8 mouse cellular contexts compared by ENCODE assay signal in genomic region chr2:18676457-18676935, GRCm38 (mm10). TPM values are rescaled to one million over a fixed set of nuclear protein-coding genes. Genes with fewer than 3 reads are reported as not detected.
DNase-seq lines count a peak whose midpoint lies in the region; ATAC-seq lines count a peak whose summit lies in the region.

No protein-coding gene starts in this region.

- WGBS in heart, embryonic 10.5 days: 8% methylated on average over 33 of the region's 64 CpGs
- WGBS in kidney, embryonic 15.5 days: under 1% methylated on average over 41 of the region's 64 CpGs
- under 1% methylated on average over 60 of the region's 64 CpGs for WGBS in liver, embryonic 15.5 days (ENCODE audit: insufficient replicate concordance)
- WGBS in neural tube, embryonic 11.5 days: 2% methylated on average over 10 of the region's 64 CpGs

- H3K9ac ChIP-seq in kidney, embryonic 15.5 days: peak overlapping the region; percentile 85
- peak overlapping the region; percentile 62 for H3K9ac ChIP-seq in liver, embryonic 15.5 days
- H3K9ac ChIP-seq in neural tube, embryonic 11.5 days (ENCODE audit: low read length): peak overlapping the region; percentile 97

- peak overlapping the region; percentile 82 for H3K4me2 ChIP-seq in kidney, embryonic 15.5 days
- H3K4me2 ChIP-seq in liver, embryonic 15.5 days: peak overlapping the region; percentile 86
- H3K4me2 ChIP-seq in neural tube, embryonic 11.5 days (ENCODE audit: low read depth): peak overlapping the region; percentile 90

- peak overlapping the region; percentile 96 for H3K27ac ChIP-seq in heart, embryonic 10.5 days
- peak overlapping the region; percentile 95 for H3K27ac ChIP-seq in kidney, embryonic 15.5 days
- peak overlapping the region; percentile 71 for H3K27ac ChIP-seq in liver, embryonic 15.5 days (replicated peaks)
- H3K27ac ChIP-seq in neural tube, embryonic 11.5 days (ENCODE audit: low read depth, low read length): peak overlapping the region; percentile 98

- DNase-seq in 3134 (ENCODE audit: extremely low read depth, insufficient read length, low spot score): peak; percentile 71
- DNase-seq in adrenal gland, adult 18-20 months (ENCODE audit: low spot score in 2 of 2): peak; percentile 76
- peak; percentile 98 for DNase-seq in embryo, embryonic 9.5 days (ENCODE audit: extremely low spot score)
- peak; percentile 95 for DNase-seq in heart, embryonic 10.5 days (ENCODE audit: low spot score)
- peak; percentile 90 for DNase-seq in neural tube, embryonic 11.5 days (ENCODE audit: low spot score)
- peak; percentile 85 for DNase-seq in testis, postnatal 10 days (ENCODE audit: low spot score)

- H3K4me1 ChIP-seq in heart, embryonic 10.5 days: peaks cover 18% of the 10 kb centered on the region
- peaks cover 39% of the 10 kb centered on the region for H3K4me1 ChIP-seq in kidney, embryonic 15.5 days
- H3K4me1 ChIP-seq in liver, embryonic 15.5 days (replicated peaks): peaks cover 45% of the 10 kb centered on the region
- H3K4me1 ChIP-seq in neural tube, embryonic 11.5 days (ENCODE audit: control insufficient read depth, insufficient read depth, low read length): peaks cover 18% of the 10 kb centered on the region

- no peaks in the 10 kb centered on the region for H3K9me3 ChIP-seq in heart, embryonic 10.5 days
- H3K9me3 ChIP-seq in kidney, embryonic 15.5 days (replicated peaks): no peaks in the 10 kb centered on the region
- no peaks in the 10 kb centered on the region for H3K9me3 ChIP-seq in liver, embryonic 15.5 days (replicated peaks)
- H3K9me3 ChIP-seq in neural tube, embryonic 11.5 days (ENCODE audit: control insufficient read depth, low read length): no peaks in the 10 kb centered on the region

- ATAC-seq in kidney, embryonic 15.5 days (replicated peaks; ENCODE audit: low FRiP score): peak; percentile 90
- ATAC-seq in liver, embryonic 15.5 days (ENCODE audit: insufficient read depth): peak; percentile 58
- peak; percentile 90 for ATAC-seq in neural tube, embryonic 11.5 days (ENCODE audit: insufficient read depth, low FRiP score, low TSS enrichment)

- H3K27me3 ChIP-seq in heart, embryonic 10.5 days (ENCODE audit: insufficient read depth, poor library complexity, severe bottlenecking): peaks cover 57% of the 10 kb centered on the region
- peaks cover 22% of the 10 kb centered on the region for H3K27me3 ChIP-seq in kidney, embryonic 15.5 days
- H3K27me3 ChIP-seq in liver, embryonic 15.5 days: peaks cover 76% of the 10 kb centered on the region
- peaks cover 25% of the 10 kb centered on the region for H3K27me3 ChIP-seq in neural tube, embryonic 11.5 days (ENCODE audit: control insufficient read depth, insufficient read depth, low read length)

- H3K36me3 ChIP-seq in heart, embryonic 10.5 days: no peaks in the 10 kb centered on the region
- H3K36me3 ChIP-seq in kidney, embryonic 15.5 days: no peaks in the 10 kb centered on the region
- no peaks in the 10 kb centered on the region for H3K36me3 ChIP-seq in liver, embryonic 15.5 days (replicated peaks)
- no peaks in the 10 kb centered on the region for H3K36me3 ChIP-seq in neural tube, embryonic 11.5 days (ENCODE audit: control insufficient read depth, insufficient read depth, low read length)

- peak overlapping the region; percentile 85 for H3K4me3 ChIP-seq in heart, embryonic 10.5 days
- H3K4me3 ChIP-seq in kidney, embryonic 15.5 days (replicated peaks): peak overlapping the region; percentile 85
- H3K4me3 ChIP-seq in liver, embryonic 15.5 days (replicated peaks): peak overlapping the region; percentile 67
- peak overlapping the region; percentile 90 for H3K4me3 ChIP-seq in neural tube, embryonic 11.5 days (ENCODE audit: low read depth, low read length)

RNA-seq across cellular contexts. Expression of gene Bmi1, which starts 0.3 kb away (rescaled TPM):
- total RNA-seq in adrenal gland, adult 18-20 months (2021): 10 to 100 TPM; 63.8 to 81.4 TPM
- polyA plus RNA-seq in heart, embryonic 10.5 days (2016; fragmentation: Nextera tagmentation; extraction: Ambion mirVana): 10.0 and 16.0 TPM in 2 replicates
- 29.0 and 35.9 TPM in 2 replicates for polyA plus RNA-seq in kidney, embryonic 15.5 days (2015; fragmentation: Nextera tagmentation; extraction: Ambion mirVana)
- 4.1 and 4.2 TPM in 2 replicates for polyA plus RNA-seq in liver, embryonic 15.5 days (2015; fragmentation: Nextera tagmentation; extraction: Ambion mirVana)
- 37.5 and 43.8 TPM in 2 replicates for polyA plus RNA-seq in neural tube, embryonic 11.5 days (2014; fragmentation: Nextera tagmentation; extraction: Ambion mirVana)

RNA-seq across cellular contexts. Expression of gene Commd3, which starts 4.3 kb away (rescaled TPM):
- total RNA-seq in adrenal gland, adult 18-20 months (2021): 100 to 1,000 TPM; 105 to 112 TPM
- 106 and 113 TPM in 2 replicates for polyA plus RNA-seq in heart, embryonic 10.5 days (2016; fragmentation: Nextera tagmentation; extraction: Ambion mirVana)
- polyA plus RNA-seq in kidney, embryonic 15.5 days (2015; fragmentation: Nextera tagmentation; extraction: Ambion mirVana): 205 and 229 TPM in 2 replicates
- polyA plus RNA-seq in liver, embryonic 15.5 days (2015; fragmentation: Nextera tagmentation; extraction: Ambion mirVana): 76.8 and 85.1 TPM in 2 replicates
- polyA plus RNA-seq in neural tube, embryonic 11.5 days (2014; fragmentation: Nextera tagmentation; extraction: Ambion mirVana): 145 and 171 TPM in 2 replicates

RNA-seq across cellular contexts. Expression of gene Spag6, which starts 17.3 kb away (rescaled TPM):
- under 1 TPM; 0.51 to 0.66 TPM for total RNA-seq in adrenal gland, adult 18-20 months (2021)
- polyA plus RNA-seq in heart, embryonic 10.5 days (2016; fragmentation: Nextera tagmentation; extraction: Ambion mirVana): not detected in 2 replicates
- 0.26 TPM in 1 of 2 replicates, not detected in the other for polyA plus RNA-seq in kidney, embryonic 15.5 days (2015; fragmentation: Nextera tagmentation; extraction: Ambion mirVana)
- polyA plus RNA-seq in liver, embryonic 15.5 days (2015; fragmentation: Nextera tagmentation; extraction: Ambion mirVana): not detected in 2 replicates
- 0.21 and 0.37 TPM in 2 replicates for polyA plus RNA-seq in neural tube, embryonic 11.5 days (2014; fragmentation: Nextera tagmentation; extraction: Ambion mirVana)

Comparison
In these comparisons a context has a peak if more than half of its experiments do, and no peak if none do; other contexts are left out.
1. Peak in every context shown above with its lines: DNase-seq, ATAC-seq, H3K4me3 ChIP-seq and H3K27ac ChIP-seq.